Mouse (Mus musculus): ENCODE measurements around the gene Tspan15.

DNA sequence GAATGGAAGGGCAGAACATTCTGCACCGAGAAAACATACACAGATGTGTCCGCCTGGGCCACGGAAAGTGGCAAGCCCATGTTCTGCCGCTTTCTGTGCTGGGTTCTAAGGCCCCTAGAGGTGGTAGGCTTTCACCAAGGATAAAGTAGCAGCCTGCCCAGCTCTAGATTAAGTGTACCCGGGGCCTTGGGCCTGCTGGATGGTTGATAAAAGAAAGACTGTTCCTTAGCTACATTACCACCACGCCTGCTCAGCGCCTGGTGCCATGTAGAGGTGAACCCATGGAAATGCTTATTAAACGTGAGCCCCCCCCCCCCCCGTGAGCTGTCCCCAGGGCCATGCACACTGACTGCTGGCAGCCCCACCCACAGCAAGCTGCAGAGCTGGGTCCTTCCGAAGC, 6.2 kb upstream of the Tspan15 start:
- no peak for TF ChIP-seq GATA1 (IDR thresholded peaks at IDR 0.05; ENCODE audit: borderline replicate concordance, low read length)
- no peak for TF ChIP-seq CTCF (IDR thresholded peaks at IDR 0.05; ENCODE audit: low read depth, low read length)
- TF ChIP-seq TAL1 (conservative IDR thresholded peaks at IDR 0.05; ENCODE audit: low read depth, low read length), result no peak
